Mouse (Mus musculus) liver, embryonic 16.5 days (tissue): ENCODE results near the gene Hrnr. TPM values are rescaled to one million over a fixed set of nuclear protein-coding genes. Genes with fewer than 3 reads are reported as not detected.

Experiments
- ATAC-seq: fragments of 200-750 bp; cut with Nextera tagmentation; 2 replicates; pipeline ENCODE4 v1.8.0; 2017; ENCODE audit warnings: low read depth, mild to moderate bottlenecking, moderate number of reproducible peaks, moderate library complexity
- H3K27ac ChIP-seq: fragments of 300-500 bp; sonication (generic); 2 replicates; pipeline ENCODE4 v1.5.1; 2014; ENCODE audit warnings: mild to moderate bottlenecking, low read length
- H3K27me3 ChIP-seq: fragments of 300-500 bp; sonication (generic); 2 replicates; pipeline ENCODE4 v1.6.1; 2014; ENCODE audit warnings: low read depth, low read length, mixed read lengths; ENCODE audit not compliant: control insufficient read depth, insufficient read depth
- H3K36me3 ChIP-seq: fragments of 300-500 bp; sonication (generic); 2 replicates; pipeline ENCODE4 v1.6.1; 2014; ENCODE audit warnings: mild to moderate bottlenecking; ENCODE audit not compliant: control insufficient read depth, insufficient read depth
- H3K4me1 ChIP-seq: fragments of 300-500 bp; sonication (generic); 2 replicates; pipeline ENCODE4 v1.6.1; 2014; ENCODE audit warnings: low read depth, low read length, mixed read lengths; ENCODE audit not compliant: control insufficient read depth
- H3K4me2 ChIP-seq: fragments of 300-500 bp; sonication (generic); 2 replicates; pipeline ENCODE4 v1.6.1; 2014; ENCODE audit warnings: low read depth, low read length, mixed read lengths
- H3K4me3 ChIP-seq: fragments of 300-500 bp; sonication (generic); 2 replicates; pipeline ENCODE4 v1.5.1; 2014; ENCODE audit warnings: low read depth, mild to moderate bottlenecking, low read length
- H3K9ac ChIP-seq: fragments of 300-500 bp; sonication (generic); 2 replicates; pipeline ENCODE4 v1.6.1; 2014; ENCODE audit warnings: low read depth, low read length
- H3K9me3 ChIP-seq: fragments of 300-500 bp; sonication (generic); replicated peaks from 2 replicates; pipeline ENCODE4 v1.6.1; 2016; ENCODE audit warnings: low read length; ENCODE audit not compliant: control insufficient read depth
- WGBS: fragments of 180-500 bp; shearing (Covaris S2); extraction: QIAGEN DNeasy Blood & Tissue Kit; methylation state at CpG from one replicate; pipeline ENCODE4 v1.1.7; 2014; ENCODE audit not compliant: insufficient replicate concordance; 5-methylcytosine and 5-hydroxymethylcytosine counted together
- polyA plus RNA-seq: library from polyadenylated mRNA; unstranded; fragments of >200 nt; fragmentation: Nextera tagmentation; extraction: Ambion mirVana; gene quantifications from 2 replicates; pipeline ENCODE4 v1.2.1, GENCODE M21; 2015

The Hrnr gene
- polyA plus RNA-seq, 1 experiment from 2014 or later: not detected

- Histone ChIP-seq H3K4me3 (no peak overlapping the region), H3K4me1 (no peaks in the 10 kb centered on the region), H3K27ac (no peak overlapping the region), H3K9me3 (no peaks in the 10 kb centered on the region), H3K36me3 (no peaks in the 10 kb centered on the region), H3K4me2 (no peak overlapping the region), H3K9ac (no peak overlapping the region), H3K27me3 (no peaks in the 10 kb centered on the region)
- WGBS: 66% methylated on average over 4 of the region's 4 CpGs
- no peak for ATAC-seq
Observed at GRCm38 (mm10) chr3:93340021-93340420, 20.5 kb downstream of the Hrnr start.

DNA sequence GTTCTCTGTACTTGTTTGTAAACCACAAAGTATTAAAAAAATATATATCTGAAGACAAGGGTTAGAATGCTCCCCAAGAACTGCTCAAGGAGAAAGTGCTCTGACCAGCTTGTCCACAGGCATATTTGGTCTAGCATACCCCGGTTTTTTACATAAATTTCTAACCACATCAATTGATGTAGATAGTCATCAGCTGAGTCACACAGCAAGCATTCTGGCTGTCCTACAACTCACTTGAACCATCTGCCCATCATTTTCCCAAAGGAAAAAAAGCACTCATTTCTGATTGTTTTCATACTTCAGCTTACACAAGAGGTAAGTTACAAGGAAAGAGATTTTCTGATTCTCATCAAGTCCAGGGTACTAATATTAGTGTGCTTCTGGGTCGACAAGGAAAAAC, 27.3 kb downstream of the Hrnr start:
- no peak overlapping the region for H3K4me2 ChIP-seq
- H3K36me3 ChIP-seq: no peaks in the 10 kb centered on the region
- no peaks in the 10 kb centered on the region for H3K9me3 ChIP-seq
- no peak overlapping the region for H3K4me3 ChIP-seq
- no peak overlapping the region for H3K9ac ChIP-seq
- H3K4me1 ChIP-seq: no peaks in the 10 kb centered on the region
- H3K27me3 ChIP-seq: no peaks in the 10 kb centered on the region
- 36% methylated on average over 2 of the region's 2 CpGs for WGBS
- ATAC-seq: no peak
- no peak overlapping the region for H3K27ac ChIP-seq

- no peaks in the 10 kb centered on the region for H3K27me3 ChIP-seq
- no peak overlapping the region for H3K9ac ChIP-seq
- no peaks in the 10 kb centered on the region for H3K9me3 ChIP-seq
- H3K4me1 ChIP-seq: no peaks in the 10 kb centered on the region
- H3K27ac ChIP-seq: no peak overlapping the region
- H3K4me2 ChIP-seq: no peak overlapping the region
- no peak for ATAC-seq
- no peaks in the 10 kb centered on the region for H3K36me3 ChIP-seq
- 19% methylated on average over 7 of the region's 7 CpGs for WGBS
- H3K4me3 ChIP-seq: no peak overlapping the region
Observed at GRCm38 (mm10) chr3:93360045-93360444, 40.5 kb downstream of the Hrnr start.

DNA sequence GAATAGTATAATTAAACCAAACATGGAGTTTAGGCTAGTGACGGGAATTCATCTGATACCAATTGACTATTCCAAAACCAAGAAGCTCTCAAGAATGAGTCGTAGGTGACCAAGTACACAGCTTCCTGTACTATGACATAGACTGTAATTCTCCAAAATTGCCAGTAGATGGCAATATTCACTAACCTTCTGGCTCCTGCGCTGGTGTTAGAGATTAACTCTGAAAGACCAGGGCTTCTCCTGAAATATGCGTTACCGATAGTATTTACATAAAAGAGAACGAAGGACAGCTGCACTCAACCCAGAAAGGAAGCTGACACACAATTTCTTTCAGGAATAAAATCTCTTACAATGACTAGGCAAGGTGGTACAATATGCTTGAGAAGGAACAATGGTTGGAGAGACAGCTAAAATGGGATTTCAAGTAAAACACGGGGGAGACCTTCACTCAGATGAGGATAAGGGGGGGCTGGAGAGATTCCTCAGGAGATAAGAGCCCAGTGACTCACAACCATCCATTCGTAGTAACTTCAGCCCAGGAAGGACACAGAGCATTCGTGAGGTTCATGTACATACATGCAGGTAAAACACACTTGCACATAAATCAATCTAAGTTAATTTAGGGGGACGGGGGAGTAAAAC, 42.5 kb downstream of the Hrnr start:
- H3K27me3 ChIP-seq: no peaks in the 10 kb centered on the region
- 0 out of 2 replicates have a peak, but pooled peaks have one; percentile 30 for ATAC-seq
- no peak overlapping the region for H3K9ac ChIP-seq
- no peak overlapping the region for H3K4me2 ChIP-seq
- WGBS: 10% methylated on average over 10 of the region's 10 CpGs
- no peaks in the 10 kb centered on the region for H3K9me3 ChIP-seq
- no peak overlapping the region for H3K27ac ChIP-seq
- no peak overlapping the region for H3K4me3 ChIP-seq
- no peaks in the 10 kb centered on the region for H3K36me3 ChIP-seq
- H3K4me1 ChIP-seq: no peaks in the 10 kb centered on the region

DNA sequence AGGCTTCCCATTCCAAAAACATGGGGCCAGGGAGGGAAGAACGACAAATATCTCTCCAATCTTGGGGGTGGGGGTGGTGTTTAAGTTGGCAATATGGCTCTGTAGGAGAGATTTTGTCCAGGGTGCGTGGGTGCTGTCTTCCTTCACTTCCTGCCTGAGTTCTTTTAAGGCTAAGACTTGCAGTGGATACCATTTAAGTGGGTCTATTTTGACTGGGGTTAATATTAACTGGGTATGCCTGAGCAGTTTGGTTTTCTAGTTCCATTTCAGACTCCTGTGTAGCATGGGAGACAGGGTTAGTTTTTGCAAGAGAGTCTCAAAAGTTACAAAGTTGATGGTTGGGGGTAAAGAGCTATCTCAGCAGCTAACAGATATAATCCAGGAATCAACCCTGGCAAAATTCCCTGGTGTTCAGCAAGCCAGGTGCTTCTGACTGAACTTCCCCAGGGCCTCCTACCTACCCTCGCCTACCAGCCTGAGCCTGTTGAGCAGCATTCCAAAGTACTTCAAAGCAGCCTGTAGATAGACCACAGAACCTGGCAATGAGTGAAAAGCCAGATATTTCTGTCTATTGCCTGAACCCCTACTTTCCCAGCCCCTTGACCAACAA, 47.5 kb downstream of the Hrnr start:
- H3K27ac ChIP-seq: peak overlapping the region; percentile 37; the same call in 1 of the 2 replicates
- no peak overlapping the region for H3K4me3 ChIP-seq
- H3K9me3 ChIP-seq: no peaks in the 10 kb centered on the region
- WGBS: 29% methylated on average over 3 of the region's 3 CpGs
- H3K4me2 ChIP-seq: no peak overlapping the region
- no peaks in the 10 kb centered on the region; the same call in none of the 2 replicates for H3K4me1 ChIP-seq
- ATAC-seq: peak; percentile 45; the same call in 1 of the 2 replicates
- H3K27me3 ChIP-seq: no peaks in the 10 kb centered on the region
- H3K9ac ChIP-seq: no peak overlapping the region
- H3K36me3 ChIP-seq: no peaks in the 10 kb centered on the region

DNA sequence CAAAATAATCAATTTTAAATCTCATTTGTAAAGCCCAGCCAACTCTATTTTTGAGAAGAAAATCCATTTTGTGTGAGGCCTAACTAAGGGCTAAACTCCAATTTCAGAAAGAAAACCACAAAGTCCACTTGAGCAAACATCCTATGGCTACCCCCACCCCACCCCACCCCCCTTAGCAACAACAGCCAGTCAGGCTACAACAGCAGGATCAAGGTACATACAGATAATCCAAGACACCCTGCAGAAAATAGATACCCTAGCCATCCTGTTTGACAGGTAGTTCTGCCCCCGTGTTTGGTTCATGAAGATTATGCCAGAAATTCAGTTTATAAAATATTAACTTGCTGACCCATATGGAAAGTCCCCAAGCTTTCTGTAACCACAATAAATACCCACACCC, 48.6 kb downstream of the Hrnr start:
- Histone ChIP-seq H3K27ac (no peak overlapping the region), H3K4me3 (no peak overlapping the region), H3K9ac (no peak overlapping the region), H3K9me3 (no peaks in the 10 kb centered on the region), H3K27me3 (no peaks in the 10 kb centered on the region), H3K4me2 (no peak overlapping the region), H3K4me1 (no peaks in the 10 kb centered on the region; the same call in none of the 2 replicates), H3K36me3 (no peaks in the 10 kb centered on the region)
- ATAC-seq: peak; percentile 35; the same call in 1 of the 2 replicates
- 11% methylated on average over 1 of the region's 1 CpGs for WGBS

GRCm38 (mm10) chr3:93373416-93373815, 53.9 kb downstream of the Hrnr start:
- ATAC-seq: no peak
- 57% methylated on average over 6 of the region's 6 CpGs for WGBS

DNA sequence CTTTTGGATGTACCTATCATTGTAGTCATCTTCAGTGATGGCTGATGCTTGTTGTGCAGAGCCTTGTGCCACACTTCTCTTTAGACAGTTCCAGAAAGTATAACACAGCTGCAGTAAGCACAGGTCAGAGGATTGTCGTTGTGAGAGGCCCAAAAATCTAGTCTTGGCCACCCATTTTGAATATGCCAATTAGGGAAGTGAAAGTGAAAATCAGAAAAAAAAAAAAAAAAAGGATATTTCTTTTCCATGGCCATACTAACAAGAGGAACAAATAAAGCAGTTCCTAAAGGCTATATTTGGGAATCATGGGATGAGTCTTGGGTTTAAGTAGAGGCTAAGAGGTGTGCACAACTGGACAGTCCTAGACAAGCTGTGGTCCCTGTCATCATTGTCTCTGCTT, 55.6 kb downstream of the Hrnr start:
- H3K36me3 ChIP-seq: no peaks in the 10 kb centered on the region
- 31% methylated on average over 1 of the region's 1 CpGs for WGBS
- H3K9ac ChIP-seq: no peak overlapping the region
- no peaks in the 10 kb centered on the region for H3K27me3 ChIP-seq
- no peak for ATAC-seq
- H3K4me1 ChIP-seq: no peaks in the 10 kb centered on the region
- H3K9me3 ChIP-seq: no peaks in the 10 kb centered on the region
- H3K4me2 ChIP-seq: no peak overlapping the region
- no peak overlapping the region for H3K27ac ChIP-seq
- H3K4me3 ChIP-seq: no peak overlapping the region

More at GRCm38 (mm10) chr3:93373416-93373815, 53.9 kb downstream of the Hrnr start:
- Histone ChIP-seq H3K36me3 (no peaks in the 10 kb centered on the region), H3K27ac (no peak overlapping the region), H3K9me3 (no peaks in the 10 kb centered on the region), H3K27me3 (no peaks in the 10 kb centered on the region), H3K4me1 (no peaks in the 10 kb centered on the region), H3K9ac (no peak overlapping the region), H3K4me2 (no peak overlapping the region), H3K4me3 (no peak overlapping the region)

DNA sequence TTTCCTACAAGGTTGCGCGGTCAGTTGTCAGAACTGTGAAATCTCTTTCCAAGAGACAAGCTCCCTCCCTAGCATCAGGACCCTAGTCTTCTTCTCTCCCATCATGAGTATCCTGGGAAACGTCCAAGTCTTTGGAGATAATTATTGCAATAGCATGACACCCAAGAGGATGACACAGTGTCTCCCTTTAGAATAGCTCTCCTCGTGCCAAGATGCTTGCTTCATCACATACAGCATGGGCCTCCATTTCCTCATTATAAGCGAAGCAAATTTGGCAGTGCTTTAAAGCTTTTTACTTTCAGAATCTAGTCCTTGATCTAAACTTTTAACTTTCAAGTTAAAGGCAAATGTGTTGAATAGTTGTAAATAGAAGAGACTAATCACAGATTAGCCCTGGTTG, 56.1 kb downstream of the Hrnr start:
- Histone ChIP-seq H3K27me3 (no peaks in the 10 kb centered on the region), H3K27ac (no peak overlapping the region), H3K4me2 (no peak overlapping the region), H3K4me1 (no peaks in the 10 kb centered on the region), H3K9me3 (no peaks in the 10 kb centered on the region), H3K36me3 (no peaks in the 10 kb centered on the region), H3K4me3 (no peak overlapping the region), H3K9ac (no peak overlapping the region)
- 66% methylated on average over 5 of the region's 5 CpGs for WGBS
- no peak for ATAC-seq
